Mouse (Mus musculus) heart, embryonic 12.5 days (tissue): ENCODE measurements around the gene Arpc4. TPM values are rescaled to one million over a fixed set of nuclear protein-coding genes. Genes with fewer than 3 reads are reported as not detected.

Source experiments
- ATAC-seq: fragments of 200-750 bp; cut with Nextera tagmentation; 2 replicates; pipeline ENCODE4 v1.8.0; 2017; ENCODE audit warnings: moderate TSS enrichment, moderate library complexity; ENCODE audit not compliant: insufficient number of reproducible peaks, low FRiP score
- H3K27ac ChIP-seq: fragments of 300-500 bp; sonication (generic); 2 replicates; pipeline ENCODE4 v1.5.1; 2016; ENCODE audit warnings: mild to moderate bottlenecking, moderate library complexity; ENCODE audit not compliant: poor library complexity, severe bottlenecking
- H3K27me3 ChIP-seq: fragments of 300-500 bp; sonication (generic); replicated peaks from 2 replicates; pipeline ENCODE4 v1.6.1; 2016; ENCODE audit warnings: mild to moderate bottlenecking, moderate library complexity
- H3K36me3 ChIP-seq: fragments of 300-500 bp; sonication (generic); 2 replicates; pipeline ENCODE4 v1.6.1; 2016; ENCODE audit warnings: mild to moderate bottlenecking, moderate library complexity
- H3K4me1 ChIP-seq: fragments of 300-500 bp; sonication (generic); replicated peaks from 2 replicates; pipeline ENCODE4 v1.6.1; 2016; ENCODE audit warnings: mild to moderate bottlenecking
- H3K4me2 ChIP-seq: fragments of 300-500 bp; sonication (generic); 2 replicates; pipeline ENCODE4 v1.6.1; 2016; ENCODE audit warnings: mild to moderate bottlenecking, moderate library complexity
- H3K4me3 ChIP-seq: fragments of 300-500 bp; sonication (generic); 2 replicates; pipeline ENCODE4 v1.5.1; 2016; ENCODE audit warnings: mild to moderate bottlenecking
- H3K9ac ChIP-seq: fragments of 300-500 bp; sonication (generic); 2 replicates; pipeline ENCODE4 v1.6.1; 2016; ENCODE audit warnings: mild to moderate bottlenecking, moderate library complexity
- H3K9me3 ChIP-seq: fragments of 300-500 bp; sonication (generic); replicated peaks from 2 replicates; pipeline ENCODE4 v1.6.1; 2016; ENCODE audit warnings: mild to moderate bottlenecking, moderate library complexity
- WGBS: fragments of 180-500 bp; shearing (Covaris S2); methylation state at CpG from one replicate; pipeline ENCODE4 v1.1.7; 2016; 5-methylcytosine and 5-hydroxymethylcytosine counted together
- polyA plus RNA-seq: library from polyadenylated mRNA; unstranded; fragments of >200 nt; fragmentation: Nextera tagmentation; extraction: Ambion mirVana; gene quantifications from 2 replicates; pipeline ENCODE4 v1.2.1, GENCODE M21; 2016

Gene Arpc4
- polyA plus RNA-seq, 1 experiment from 2014 or later = 274 TPM

GRCm38 (mm10) chr6:113366639-113367038 is 11.3 kb upstream of the Arpc4 start:
- no peak overlapping the region for H3K27ac ChIP-seq
- H3K9ac ChIP-seq = no peak overlapping the region
- no peak overlapping the region for H3K4me3 ChIP-seq
- peaks cover 50% of the 10 kb centered on the region for H3K36me3 ChIP-seq
- no peaks in the 10 kb centered on the region for H3K9me3 ChIP-seq
- WGBS = 88% methylated on average over 6 of the region's 6 CpGs
- H3K4me2 ChIP-seq = no peak overlapping the region
- H3K4me1 ChIP-seq = no peaks in the 10 kb centered on the region
- no peaks in the 10 kb centered on the region for H3K27me3 ChIP-seq
- no peak for ATAC-seq

- H3K9me3 ChIP-seq = no peaks in the 10 kb centered on the region
- H3K27me3 ChIP-seq = no peaks in the 10 kb centered on the region
- H3K36me3 ChIP-seq = peaks cover 59% of the 10 kb centered on the region
- H3K27ac ChIP-seq = no peak overlapping the region
- no peak for ATAC-seq
- WGBS = 94% methylated on average over 1 of the region's 1 CpGs
- H3K4me2 ChIP-seq = no peak overlapping the region
- H3K9ac ChIP-seq = no peak overlapping the region
- no peak overlapping the region for H3K4me3 ChIP-seq
- H3K4me1 ChIP-seq = no peaks in the 10 kb centered on the region
Measured at GRCm38 (mm10) chr6:113367574-113367973, 10.3 kb upstream of the Arpc4 start.

- Histone ChIP-seq H3K27me3 (no peaks in the 10 kb centered on the region), H3K36me3 (peaks cover 65% of the 10 kb centered on the region), H3K27ac (no peak overlapping the region), H3K4me2 (no peak overlapping the region), H3K9ac (no peak overlapping the region), H3K9me3 (no peaks in the 10 kb centered on the region), H3K4me3 (no peak overlapping the region), H3K4me1 (no peaks in the 10 kb centered on the region)
- no peak for ATAC-seq
- WGBS = 89% methylated on average over 7 of the region's 7 CpGs
Measured at GRCm38 (mm10) chr6:113368124-113368523, 9.8 kb upstream of the Arpc4 start.

GRCm38 (mm10) chr6:113368577-113368976 is 9.3 kb upstream of the Arpc4 start:
- ATAC-seq = no peak
- H3K4me2 ChIP-seq = no peak overlapping the region
- H3K9me3 ChIP-seq = no peaks in the 10 kb centered on the region
- H3K27ac ChIP-seq = no peak overlapping the region
- H3K27me3 ChIP-seq = no peaks in the 10 kb centered on the region
- H3K4me1 ChIP-seq = no peaks in the 10 kb centered on the region
- no peak overlapping the region for H3K4me3 ChIP-seq
- peaks cover 69% of the 10 kb centered on the region for H3K36me3 ChIP-seq
- WGBS = 80% methylated on average over 5 of the region's 5 CpGs
- H3K9ac ChIP-seq = no peak overlapping the region

- Histone ChIP-seq H3K9ac (no peak overlapping the region), H3K9me3 (no peaks in the 10 kb centered on the region), H3K27ac (no peak overlapping the region), H3K27me3 (no peaks in the 10 kb centered on the region), H3K4me2 (no peak overlapping the region), H3K4me1 (no peaks in the 10 kb centered on the region), H3K36me3 (peaks cover 87% of the 10 kb centered on the region), H3K4me3 (no peak overlapping the region)
- 89% methylated on average over 20 of the region's 20 CpGs for WGBS
- ATAC-seq = no peak
Measured at GRCm38 (mm10) chr6:113370194-113370929, 7.6 kb upstream of the Arpc4 start.

- no peak overlapping the region for H3K27ac ChIP-seq
- no peak overlapping the region for H3K4me3 ChIP-seq
- no peaks in the 10 kb centered on the region for H3K9me3 ChIP-seq
- no peaks in the 10 kb centered on the region for H3K27me3 ChIP-seq
- H3K4me1 ChIP-seq = peaks cover 7% of the 10 kb centered on the region
- H3K4me2 ChIP-seq = no peak overlapping the region
- WGBS = 91% methylated on average over 4 of the region's 4 CpGs
- no peak overlapping the region for H3K9ac ChIP-seq
- no peak for ATAC-seq
- peaks cover 75% of the 10 kb centered on the region for H3K36me3 ChIP-seq
Measured at GRCm38 (mm10) chr6:113373491-113373890, 4.4 kb upstream of the Arpc4 start.

- Histone ChIP-seq H3K9me3 (no peaks in the 10 kb centered on the region), H3K4me1 (peaks cover 21% of the 10 kb centered on the region), H3K4me2 (peak overlapping the region; percentile 88), H3K4me3 (peak overlapping the region; percentile 91), H3K27ac (peak overlapping the region; percentile 94), H3K9ac (peak overlapping the region; percentile 93), H3K27me3 (no peaks in the 10 kb centered on the region), H3K36me3 (peaks cover 59% of the 10 kb centered on the region)
- 7% methylated on average over 7 of the region's 7 CpGs for WGBS
- no peak for ATAC-seq
Measured at GRCm38 (mm10) chr6:113377172-113377495, 781 bp upstream of the Arpc4 start.

- WGBS = 72% methylated on average over 6 of the region's 6 CpGs
- peaks cover 56% of the 10 kb centered on the region for H3K36me3 ChIP-seq
Measured at GRCm38 (mm10) chr6:113379246-113379645, 1.3 kb downstream of the Arpc4 start.

GRCm38 (mm10) chr6:113380480-113380879 is 2.6 kb downstream of the Arpc4 start:
- no peaks in the 10 kb centered on the region for H3K9me3 ChIP-seq
- no peak overlapping the region for H3K4me3 ChIP-seq
- peaks cover 23% of the 10 kb centered on the region for H3K4me1 ChIP-seq
- H3K27ac ChIP-seq = no peak overlapping the region
- H3K9ac ChIP-seq = 0 out of 2 replicates have a peak overlapping the region, but pooled peaks have one; percentile 14
- no peak for ATAC-seq
- WGBS = 89% methylated on average over 11 of the region's 11 CpGs
- peaks cover 56% of the 10 kb centered on the region for H3K36me3 ChIP-seq
- no peak overlapping the region for H3K4me2 ChIP-seq
- no peaks in the 10 kb centered on the region for H3K27me3 ChIP-seq

More at GRCm38 (mm10) chr6:113379246-113379645, 1.3 kb downstream of the Arpc4 start:
- peak overlapping the region; percentile 88 for H3K4me2 ChIP-seq
- H3K27ac ChIP-seq = no peak overlapping the region
- peaks cover 21% of the 10 kb centered on the region for H3K4me1 ChIP-seq
- H3K9me3 ChIP-seq = no peaks in the 10 kb centered on the region
- H3K27me3 ChIP-seq = no peaks in the 10 kb centered on the region
- no peak for ATAC-seq
- H3K9ac ChIP-seq = peak overlapping the region; percentile 93
- H3K4me3 ChIP-seq = peak overlapping the region; percentile 91

GRCm38 (mm10) chr6:113384351-113384927 is 6.5 kb downstream of the Arpc4 start:
- 92% methylated on average over 8 of the region's 8 CpGs for WGBS
- H3K4me3 ChIP-seq = no peak overlapping the region
- peaks cover 7% of the 10 kb centered on the region for H3K4me1 ChIP-seq
- H3K27ac ChIP-seq = no peak overlapping the region
- peaks cover 90% of the 10 kb centered on the region for H3K36me3 ChIP-seq
- no peaks in the 10 kb centered on the region for H3K27me3 ChIP-seq
- ATAC-seq = no peak
- H3K9me3 ChIP-seq = no peaks in the 10 kb centered on the region
- H3K9ac ChIP-seq = no peak overlapping the region
- H3K4me2 ChIP-seq = no peak overlapping the region

GRCm38 (mm10) chr6:113385160-113385714 is 7.3 kb downstream of the Arpc4 start:
- H3K4me2 ChIP-seq = no peak overlapping the region
- WGBS = 62% methylated on average over 11 of the region's 11 CpGs
- H3K9me3 ChIP-seq = no peaks in the 10 kb centered on the region
- ATAC-seq = no peak
- H3K4me1 ChIP-seq = peaks cover 2% of the 10 kb centered on the region; the same call in 1 of the 2 replicates
- H3K27me3 ChIP-seq = no peaks in the 10 kb centered on the region
- no peak overlapping the region for H3K9ac ChIP-seq
- no peak overlapping the region for H3K4me3 ChIP-seq
- no peak overlapping the region for H3K27ac ChIP-seq
- peaks cover 96% of the 10 kb centered on the region for H3K36me3 ChIP-seq
